Mouse (Mus musculus) liver, adult 2 months (tissue): ENCODE measurements around the gene Foxo1.

Source experiments
- CTCF ChIP-seq: fragments of 200-500 bp; IDR thresholded peaks from 2 replicates; pipeline ENCODE4 v1.5.1; 2011; ENCODE audit warnings: low read depth, low read length, control low read depth
- POLR2A ChIP-seq: fragments of 200-500 bp; IDR thresholded peaks from 2 replicates; pipeline ENCODE4 v1.6.1; 2011; ENCODE audit warnings: low read length, control low read depth; ENCODE audit not compliant: insufficient read depth; ENCODE audit errors: extremely low read depth

DNA sequence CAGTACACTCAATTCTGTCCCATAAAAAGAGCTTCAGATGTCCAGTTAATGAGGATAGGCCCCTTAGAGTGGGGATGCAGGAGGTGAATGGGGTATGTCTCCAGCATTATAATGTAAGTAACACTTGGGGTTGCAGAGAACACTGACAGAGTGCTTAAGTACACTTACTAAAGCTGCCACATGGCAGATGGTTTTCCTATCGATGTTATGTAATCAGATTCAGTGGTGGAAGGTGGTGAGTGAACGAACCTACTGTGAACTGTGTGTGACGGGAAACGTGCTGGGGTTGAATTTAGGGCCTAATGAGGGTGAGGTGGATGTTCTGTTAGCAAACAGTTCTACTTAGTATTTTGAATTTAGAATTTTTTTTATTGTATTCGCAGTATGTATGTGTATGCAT is 35.2 kb downstream of the Foxo1 start:
- TF ChIP-seq CTCF: no peak
- no peak for TF ChIP-seq POLR2A
